Mouse (Mus musculus) monocyte, adult 5-6 weeks (primary cell): ENCODE results near the gene Gm44790. TPM values are rescaled to one million over a fixed set of nuclear protein-coding genes. Genes with fewer than 3 reads are reported as not detected.
A peak's percentile ranks its signal among the peaks of the same experiment; 100 is the strongest.

ENCODE experiments used
- ATAC-seq: fragments of 153-309, 156-312 bp; replicated peaks from 2 replicates; pipeline ENCODE4 v1.8.0; 2017; ENCODE audit warnings: mild to moderate bottlenecking; ENCODE audit not compliant: low TSS enrichment, insufficient number of reproducible peaks, severe bottlenecking, poor library complexity, low FRiP score
- total RNA-seq: library from RNA; stranded (forward); fragments of 200-1000, 200-491, 200-594 nt; gene quantifications from 3 replicates; pipeline ENCODE4 v1.2.3, GENCODE M21; 2017

Gm44790 gene
- total RNA-seq, 1 experiment from 2014 or later, result 2.7 TPM

DNA sequence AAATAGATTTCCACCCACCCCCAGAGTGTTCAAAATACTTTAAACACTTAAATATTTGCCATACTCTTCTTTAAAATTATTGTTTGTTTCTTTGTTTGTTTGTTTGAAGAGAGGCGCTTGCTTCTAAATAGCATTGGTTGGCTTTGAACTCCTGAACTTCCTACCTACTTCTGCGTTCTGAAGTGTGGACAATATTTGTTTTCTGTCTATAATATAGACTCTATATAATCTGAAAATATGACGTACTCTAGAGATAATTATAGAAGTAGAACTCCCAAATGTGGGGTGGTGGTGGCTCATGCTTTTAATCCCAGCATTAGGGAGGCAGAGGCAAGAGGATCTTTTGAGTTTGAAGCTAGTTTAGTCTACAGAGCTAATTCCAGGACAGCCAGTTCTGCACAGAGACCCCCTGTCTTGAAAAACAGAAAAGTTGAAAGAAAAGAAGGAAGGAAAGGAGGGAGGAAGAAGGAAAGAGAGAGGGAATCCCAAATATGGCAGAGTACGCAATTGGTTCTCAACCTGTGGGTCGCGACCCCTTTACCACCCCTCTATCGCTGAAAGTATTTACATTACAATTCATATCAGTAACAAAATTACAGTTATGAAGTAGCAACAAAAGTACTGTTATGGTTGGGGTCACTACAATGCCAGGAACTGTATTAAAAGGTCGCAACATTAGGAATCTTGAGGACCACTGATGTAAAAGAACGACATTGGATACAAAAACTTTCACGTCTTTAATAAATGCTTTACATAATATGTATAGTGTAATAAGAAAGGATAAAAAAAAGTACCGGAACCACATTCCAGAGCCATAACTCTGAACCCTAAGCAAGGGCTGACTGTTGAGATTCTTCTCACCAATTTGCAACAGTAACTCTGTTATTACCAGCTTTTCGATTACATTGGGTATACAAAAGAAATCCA is 23.5 kb upstream of the Gm44790 start:
- no peak for ATAC-seq

DNA sequence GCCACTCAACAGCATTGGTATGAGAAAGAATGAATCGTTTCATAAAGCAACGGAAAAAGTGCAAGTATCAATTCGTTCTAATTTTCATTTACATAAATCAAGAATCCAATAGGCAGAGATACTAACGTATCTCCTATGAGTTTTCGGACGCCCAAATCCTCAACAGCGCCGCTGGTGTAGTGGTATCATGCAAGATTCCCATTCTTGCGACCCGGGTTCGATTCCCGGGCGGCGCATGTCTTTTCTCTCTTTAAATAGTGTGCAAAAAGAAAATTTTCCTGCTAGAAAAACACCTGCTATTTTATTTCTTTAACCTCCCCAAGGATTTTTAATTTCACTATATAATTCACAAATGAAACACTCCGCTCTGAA is 22.7 kb upstream of the Gm44790 start:
- ATAC-seq, result peak; percentile 30

DNA sequence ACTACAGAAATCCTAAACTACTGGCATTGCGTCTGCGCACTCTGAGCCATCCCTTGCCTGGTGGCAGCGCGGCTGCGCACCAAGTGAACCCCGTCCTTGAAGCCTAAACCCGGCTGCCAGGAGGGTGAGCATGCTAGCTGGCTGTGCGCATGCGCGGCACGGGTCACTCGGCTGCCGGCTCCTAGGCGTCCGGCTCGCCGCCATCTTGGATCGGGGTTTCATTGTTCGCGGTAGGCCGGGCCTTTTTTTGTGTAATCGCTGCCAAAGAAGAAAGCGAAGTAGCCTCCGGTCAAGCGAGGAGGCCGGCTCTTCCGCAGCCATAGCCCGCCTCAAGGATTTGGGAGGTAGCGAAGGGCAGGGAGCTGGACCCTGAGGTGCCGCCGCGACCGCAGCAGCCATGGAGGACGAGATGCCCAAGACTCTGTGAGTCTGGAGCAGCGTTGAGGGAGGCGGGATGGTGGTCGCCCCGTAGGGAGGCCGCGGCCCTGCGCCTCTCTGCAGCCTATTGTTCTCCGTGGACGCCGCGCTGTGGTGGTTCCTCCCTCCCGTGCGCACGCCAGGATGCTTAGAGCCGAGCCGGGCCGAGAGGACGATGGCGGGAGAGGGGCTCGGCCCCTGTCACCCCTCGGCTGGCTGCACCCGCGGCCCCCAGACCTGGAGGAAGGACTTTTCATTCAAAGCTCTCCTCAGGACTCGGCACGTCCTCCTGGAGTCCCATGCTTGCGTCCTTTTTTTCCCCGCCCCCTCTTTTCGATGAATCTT is 22.2 kb upstream of the Gm44790 start, which contains the start of gene Tia1:
TSS of gene Tia1 (plus strand) at position 120 of the 762 bp plus-strand sequence.
- peak; percentile 90 for ATAC-seq

DNA sequence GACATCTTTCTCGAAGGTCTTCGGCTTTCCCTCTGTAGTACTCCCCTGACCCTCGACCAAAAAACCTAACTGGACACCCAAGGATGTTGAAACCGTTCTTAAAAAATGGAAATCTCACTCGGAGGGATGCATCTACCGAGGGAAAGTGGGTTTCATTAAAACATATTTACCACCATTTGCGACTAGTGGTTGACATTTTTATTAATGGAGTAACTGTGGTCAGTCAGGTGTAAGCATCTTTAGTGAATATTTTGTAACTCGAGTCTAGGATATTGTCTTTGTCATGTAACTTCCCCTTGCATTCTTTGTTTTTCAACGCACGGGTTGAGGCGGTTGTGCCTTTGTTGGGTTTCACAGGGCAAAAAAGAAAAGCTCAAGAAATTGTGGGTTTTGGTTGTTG is 21.5 kb upstream of the Gm44790 start:
- ATAC-seq, result no peak

DNA sequence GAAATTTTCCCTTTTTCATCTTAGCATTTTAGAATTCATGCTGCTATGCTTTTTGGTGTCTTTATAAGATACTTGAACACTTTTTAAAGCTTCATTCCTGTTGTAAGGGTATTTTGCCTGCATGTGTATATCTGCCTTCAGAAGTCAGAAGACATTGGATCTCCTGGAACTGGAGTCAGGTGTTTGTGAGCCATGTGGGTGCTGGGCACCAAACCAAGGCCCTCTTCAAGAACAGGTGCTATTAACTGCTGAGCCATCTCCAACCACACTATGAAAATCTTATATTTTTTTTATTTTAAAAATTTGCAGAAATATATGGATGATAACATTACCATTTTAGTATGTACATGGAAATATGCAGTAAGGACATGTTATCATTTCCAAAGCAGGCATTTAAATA is 20.2 kb upstream of the Gm44790 start:
- ATAC-seq, result no peak

DNA sequence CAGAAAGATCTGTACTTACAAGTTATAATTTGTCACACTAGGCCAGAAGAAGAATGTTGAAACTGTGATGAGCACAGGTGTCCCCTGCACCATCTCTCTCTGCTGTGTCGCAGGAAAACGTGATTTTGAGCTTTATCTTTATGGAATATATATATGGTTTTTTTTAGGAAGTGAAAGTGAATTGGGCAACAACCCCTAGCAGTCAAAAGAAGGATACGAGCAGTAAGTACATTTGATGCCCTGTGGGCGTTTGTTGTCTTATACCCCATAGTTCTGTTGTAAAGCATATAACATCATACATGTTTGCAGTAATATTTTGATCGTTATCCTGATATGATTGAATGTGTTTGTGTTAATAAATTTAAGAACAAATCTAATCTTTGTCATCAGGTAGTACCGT is 7.7 kb upstream of the Gm44790 start:
- ATAC-seq, result peak; percentile 62

DNA sequence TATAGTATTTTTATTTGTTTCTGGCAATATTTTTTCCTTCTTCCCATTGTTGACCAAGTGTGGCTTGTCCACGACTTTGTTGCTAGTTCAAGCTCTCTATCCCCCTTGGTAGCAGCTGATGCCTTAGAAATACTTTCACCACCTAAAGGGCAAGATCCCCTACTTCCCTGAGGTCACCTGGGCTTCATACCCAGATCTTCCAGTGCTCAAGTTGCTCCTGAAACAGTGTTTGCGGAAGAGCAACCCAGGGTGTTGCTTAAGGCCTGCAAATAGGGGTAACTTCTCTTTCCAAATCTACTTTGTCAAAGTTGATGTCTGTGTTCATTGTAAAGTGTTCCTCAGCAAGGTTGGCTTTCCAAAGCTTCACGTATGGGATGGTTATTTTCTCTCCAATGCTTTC is 7.2 kb upstream of the Gm44790 start:
- ATAC-seq, result peak; percentile 27; the same call in 1 of the 2 replicates

DNA sequence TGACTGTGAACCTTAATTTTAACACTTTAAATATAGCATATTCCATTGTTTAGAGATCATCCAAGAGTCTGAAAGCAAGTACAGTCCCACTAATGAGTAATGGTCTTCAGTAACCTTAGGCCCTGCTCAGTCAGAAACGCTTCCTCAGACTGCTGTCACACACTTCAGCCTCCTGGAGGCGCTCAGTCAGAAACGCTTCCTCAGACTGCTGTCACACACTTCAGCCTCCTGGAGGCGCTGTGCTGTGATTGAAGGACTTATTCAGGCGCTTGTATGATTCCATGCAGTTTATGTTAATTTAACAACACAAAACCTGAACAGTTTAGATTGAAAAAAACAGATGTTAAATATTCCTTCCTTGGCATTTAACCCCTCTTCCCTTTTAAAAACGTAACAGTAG is 6.0 kb upstream of the Gm44790 start:
- peak; percentile 60; the same call in 1 of the 2 replicates for ATAC-seq

DNA sequence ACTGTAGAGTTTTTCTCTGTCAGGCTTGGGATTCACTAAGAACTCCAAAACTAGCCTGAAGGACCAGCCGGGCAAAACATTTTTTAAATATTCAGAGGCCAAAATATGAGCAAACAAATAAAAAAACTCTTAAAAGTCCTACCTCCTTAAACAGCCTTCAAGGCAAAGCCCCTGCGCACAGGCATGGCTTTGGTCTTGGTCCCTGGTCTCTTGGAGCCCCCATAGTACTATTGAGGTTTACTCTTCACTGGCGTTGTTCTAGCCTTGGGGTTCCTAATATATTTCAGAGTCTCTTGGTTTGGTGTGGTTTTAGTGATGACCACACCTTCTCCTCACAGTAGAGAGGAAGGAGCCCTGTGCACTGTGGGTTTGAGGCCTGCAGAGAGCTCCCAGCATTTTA is 5.1 kb downstream of the Gm44790 start:
- no peak for ATAC-seq

DNA sequence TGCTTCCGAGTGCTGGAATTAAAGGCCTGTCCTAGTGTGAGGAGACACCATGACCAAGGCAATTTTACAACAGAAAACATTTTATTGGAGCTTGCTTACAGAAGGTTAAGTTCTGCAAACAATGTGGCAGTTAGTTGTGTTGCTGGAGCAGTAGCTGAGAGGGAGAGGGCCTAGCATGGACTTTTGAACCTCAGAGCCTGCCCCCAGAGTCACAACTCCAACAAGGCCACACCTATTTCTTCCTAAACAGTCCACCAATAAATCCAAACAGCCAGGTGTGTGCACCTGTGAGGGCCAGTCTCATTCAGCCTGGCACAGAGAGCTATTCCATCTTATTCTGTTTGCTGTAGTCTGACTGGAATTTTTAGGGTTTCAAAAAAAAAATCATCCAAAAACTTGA is 7.2 kb downstream of the Gm44790 start:
- no peak for ATAC-seq

DNA sequence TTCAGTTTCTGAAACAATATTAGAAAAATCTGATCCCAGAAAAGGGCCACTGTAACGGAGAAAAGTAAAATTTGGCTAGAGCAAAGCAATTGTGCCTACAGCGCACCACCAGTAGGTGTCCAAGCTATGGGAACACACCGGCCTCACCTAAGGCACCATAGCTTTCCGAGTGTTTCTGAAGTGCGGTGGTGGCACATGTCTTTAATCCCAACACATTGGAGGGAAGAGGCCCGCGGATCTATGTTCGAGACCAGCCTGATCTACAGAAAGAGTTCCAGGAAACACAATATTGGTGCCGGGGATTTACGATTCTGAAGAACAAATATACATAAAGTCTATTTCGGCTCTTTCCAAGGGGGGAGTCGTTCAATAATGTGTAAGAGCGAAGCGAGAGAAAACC is 11.3 kb downstream of the Gm44790 start:
- ATAC-seq, result peak; percentile 38; the same call in 1 of the 2 replicates

DNA sequence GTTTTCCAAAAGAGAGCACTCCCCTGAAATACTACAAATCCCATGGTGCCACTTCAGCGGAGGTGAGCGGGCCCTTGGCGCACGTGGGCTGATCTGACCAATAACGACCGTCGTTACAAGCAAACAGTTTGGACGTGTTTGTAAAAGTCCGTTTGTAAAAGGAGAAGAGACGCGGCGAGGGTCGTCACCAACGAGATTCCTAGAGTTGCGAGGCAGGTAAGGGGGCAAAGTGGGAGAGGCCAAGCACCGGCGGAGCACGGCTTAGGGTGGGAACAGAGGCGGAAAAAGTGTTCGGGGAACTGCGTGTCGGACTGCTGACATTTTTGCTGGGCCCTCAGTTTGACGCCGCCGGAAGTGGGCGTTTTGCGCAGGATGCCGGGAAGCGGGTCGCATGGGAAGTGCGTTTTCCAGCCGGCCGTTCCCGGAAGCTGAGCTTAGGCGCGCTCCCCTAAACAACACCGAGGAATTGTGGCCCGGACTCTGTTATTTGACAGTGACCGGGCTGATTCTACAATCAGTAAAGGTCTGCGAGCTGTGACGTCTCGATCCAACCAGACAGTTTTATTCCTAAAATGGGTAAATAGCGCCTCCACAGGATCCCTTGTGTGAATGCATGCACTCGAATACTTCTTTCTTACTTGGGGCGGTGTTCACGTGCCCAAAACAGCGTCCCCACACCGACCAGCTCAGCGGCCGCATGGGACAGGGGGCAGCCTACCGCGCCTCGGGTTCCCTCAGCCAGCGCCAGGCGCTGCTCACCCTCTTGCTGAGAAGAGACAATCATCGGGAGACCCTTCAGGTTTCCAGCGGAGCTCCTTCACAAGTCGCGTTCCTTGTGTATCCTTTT is 12.0 kb downstream of the Gm44790 start, which contains the start of gene C87436:
TSS of gene C87436 (plus strand) at position 103 of the 847 bp plus-strand sequence.
- peak; percentile 84 for ATAC-seq

DNA sequence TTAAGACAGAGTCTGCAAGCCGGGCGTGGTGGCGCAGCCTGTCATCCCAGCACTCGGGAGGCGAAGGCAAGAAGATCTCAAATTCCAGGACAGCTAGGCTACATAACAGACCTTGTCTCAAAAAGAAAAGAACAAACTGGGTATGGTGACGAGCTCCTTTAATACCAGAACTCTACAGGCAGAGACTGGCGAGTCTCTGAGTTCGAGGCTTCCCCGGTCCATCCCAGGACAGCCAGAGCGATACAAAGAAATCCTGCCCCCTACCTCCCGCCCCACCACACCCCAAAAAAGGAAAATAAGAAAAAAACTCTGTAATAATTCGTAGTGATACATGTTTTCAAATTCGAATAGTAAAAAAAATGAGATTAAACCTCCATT is 12.7 kb downstream of the Gm44790 start:
- no peak for ATAC-seq

DNA sequence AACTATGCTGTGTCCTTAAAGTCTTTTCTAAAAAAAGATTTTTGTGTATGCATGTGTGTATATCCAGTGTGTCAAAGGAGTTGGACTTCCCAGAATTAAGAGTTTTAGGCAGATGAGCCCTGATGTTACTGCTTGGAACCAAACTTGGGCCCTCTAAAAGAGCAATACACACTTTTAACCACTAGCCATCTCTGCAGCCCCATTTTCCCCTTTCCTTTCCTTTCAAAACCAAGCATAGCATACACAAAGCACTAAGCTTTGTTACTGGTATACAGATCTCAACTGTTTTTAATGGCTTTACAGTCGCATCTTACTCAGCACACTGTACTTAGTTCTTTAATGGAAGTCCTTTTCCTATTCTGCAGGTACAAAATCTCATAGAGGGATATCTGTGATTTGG is 13.1 kb downstream of the Gm44790 start:
- no peak for ATAC-seq

DNA sequence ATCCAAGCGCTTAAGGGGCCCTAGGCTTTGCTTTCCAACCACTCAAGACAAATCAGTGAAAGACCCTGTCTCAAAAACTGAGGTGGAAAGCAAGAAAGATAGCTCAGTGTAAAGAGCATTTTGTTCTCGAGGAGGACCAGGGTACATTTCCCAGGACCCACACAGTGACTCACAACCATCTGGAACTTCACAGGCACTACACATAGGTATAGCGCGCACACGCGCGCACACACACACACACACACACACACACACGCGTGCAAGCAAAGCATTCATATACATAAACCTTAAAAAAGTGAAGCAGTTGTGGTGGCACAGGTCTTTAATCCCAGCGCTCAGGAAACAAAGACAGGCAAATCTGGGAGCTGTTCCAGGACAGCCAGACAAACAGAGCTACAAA is 15.1 kb downstream of the Gm44790 start:
- no peak for ATAC-seq

DNA sequence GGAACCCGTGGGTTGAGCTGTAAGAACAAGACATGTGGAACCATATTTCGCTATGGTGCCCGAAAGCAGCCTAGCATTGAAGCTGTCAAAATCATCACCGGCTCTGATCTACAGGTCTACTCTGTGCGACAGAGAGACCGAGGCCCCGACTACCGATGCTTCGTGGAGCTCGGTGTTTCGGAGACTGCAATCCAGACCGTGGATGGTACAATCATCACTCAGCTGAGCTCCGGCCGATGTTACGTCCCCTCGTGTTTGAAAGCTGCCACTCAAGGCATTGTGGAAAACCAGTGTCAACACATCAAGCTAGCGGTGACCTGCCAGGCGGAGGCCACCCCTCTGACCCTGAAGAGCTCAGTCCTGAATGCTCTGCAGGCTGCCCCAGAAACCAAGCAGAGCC is 19.1 kb downstream of the Gm44790 start:
- ATAC-seq, result no peak

DNA sequence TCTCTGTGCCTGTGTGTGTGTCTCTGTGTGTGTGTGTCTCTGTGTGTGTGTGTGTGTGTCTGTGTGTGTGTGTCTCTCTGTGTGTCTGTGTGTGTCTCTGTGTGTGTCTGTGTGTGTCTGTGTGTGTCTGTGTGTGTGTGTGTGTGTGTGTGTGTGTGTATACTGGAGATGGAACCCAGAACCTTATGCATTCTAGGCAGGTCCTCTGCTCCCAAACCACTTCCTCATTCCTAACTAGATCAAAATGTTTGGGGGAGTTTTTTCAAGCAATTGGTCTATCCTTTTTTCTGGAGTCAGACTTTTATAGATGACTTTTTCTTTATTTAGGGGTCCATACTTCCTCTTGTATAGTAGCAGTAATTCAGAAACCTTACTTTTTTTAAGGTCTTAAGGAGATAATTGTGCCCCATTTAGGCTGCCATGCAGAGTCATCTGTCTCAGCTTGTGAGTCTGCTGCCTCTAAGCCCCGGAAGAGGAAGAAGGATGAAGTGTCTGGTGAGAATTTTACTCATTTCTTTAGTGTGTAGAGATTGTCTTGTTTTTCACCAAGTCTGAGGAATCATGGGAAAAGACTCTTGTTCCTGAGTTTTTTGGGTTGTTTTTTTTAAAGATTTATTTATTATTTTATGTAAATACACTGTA is 20.6 kb downstream of the Gm44790 start:
- ATAC-seq, result no peak

DNA sequence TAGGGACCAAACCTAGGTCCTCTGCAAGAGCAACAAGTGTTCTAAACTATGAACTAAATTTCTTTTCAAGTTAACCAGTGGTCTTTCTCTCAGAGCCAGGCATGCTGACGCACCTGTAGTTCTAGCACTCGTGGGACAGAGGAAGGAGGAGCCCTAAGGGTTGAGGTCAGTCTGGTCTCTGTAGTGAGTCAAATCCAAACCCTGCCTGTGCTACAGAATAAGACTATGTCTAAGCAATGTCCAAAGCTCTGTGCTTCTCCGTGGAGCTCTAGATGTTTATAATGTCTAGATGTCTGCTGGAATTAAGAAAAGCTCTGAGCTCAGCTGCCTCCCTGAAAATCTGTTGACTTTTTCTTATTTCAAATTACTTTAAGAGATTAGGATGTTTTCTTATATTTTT is 30.3 kb downstream of the Gm44790 start:
- ATAC-seq, result no peak
